Mouse (Mus musculus) lung, postnatal 0 days (tissue): ENCODE measurements around the gene Chtop.

Source experiments
- CTCF ChIP-seq: IDR thresholded peaks from 2 replicates; pipeline ENCODE4 v1.5.1; 2016; ENCODE audit warnings: antibody characterized with exemption, mild to moderate bottlenecking
- EP300 ChIP-seq: IDR thresholded peaks from 2 replicates; pipeline ENCODE4 v1.6.1; 2016; ENCODE audit warnings: antibody characterized with exemption, mild to moderate bottlenecking, control low read depth

DNA sequence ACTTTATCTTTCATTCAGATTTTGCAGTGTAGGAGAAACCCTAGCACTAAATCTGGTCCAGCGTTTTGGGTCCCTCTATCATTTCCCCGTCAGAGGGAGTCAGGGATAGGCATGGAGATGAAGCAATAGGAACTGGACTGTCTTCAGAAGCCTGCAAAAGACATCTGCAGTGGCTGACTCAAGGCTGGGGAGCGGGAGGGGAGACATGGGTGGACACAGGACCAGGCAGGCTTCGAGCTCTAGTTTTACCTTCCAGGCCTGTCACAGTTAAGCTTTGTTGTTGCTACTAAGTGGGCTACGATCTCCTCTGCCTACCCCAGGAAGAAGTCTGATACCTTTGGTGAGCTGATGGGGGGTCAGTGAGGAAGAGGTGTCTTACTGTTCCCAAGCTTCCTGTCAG, 3.0 kb upstream of the Chtop start:
- TF ChIP-seq CTCF (no peak), EP300 (no peak)
